In the genomic region with DNA sequence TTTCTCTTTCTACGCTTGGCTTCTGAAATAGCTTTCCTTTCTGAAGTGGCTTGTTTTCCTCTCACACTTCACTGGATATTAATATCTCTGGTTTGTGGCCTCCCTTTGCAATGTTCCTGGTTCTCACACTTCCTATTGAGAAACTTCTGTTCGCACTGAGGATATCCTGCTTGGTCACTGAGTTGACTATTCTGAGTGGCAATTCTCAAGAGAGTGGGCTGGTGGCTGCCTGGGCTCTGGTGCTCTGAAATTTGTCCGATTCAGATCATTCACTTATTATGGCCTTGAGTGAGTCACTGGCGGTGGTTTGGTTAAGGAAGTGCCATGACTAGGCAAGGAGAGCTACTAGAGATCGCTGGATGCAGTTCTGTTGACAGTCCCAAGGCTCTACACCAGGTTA, we compare ENCODE assay signal across 17 mouse cellular contexts.
DNase-seq lines count a peak whose midpoint lies in the region; ATAC-seq and TF ChIP-seq lines count a peak whose summit lies in the region.
"Had no signal": no experiment of that assay in that cellular context is flagged by ENCODE, and none has a peak within 500 bp of the region (broad histone marks: within the 10 kb centered on the region; RNA-seq: fewer than 3 reads in every experiment).

No protein-coding gene starts in this region.

- no peak overlapping the region for H3K4me3 ChIP-seq in liver, adult 2 months (ENCODE audit: insufficient read depth, low read depth, low read length)
- H3K4me3 ChIP-seq in liver, embryonic 11.5 days (ENCODE audit: low read depth, low read length) = no peak overlapping the region
- H3K4me3 ChIP-seq in embryonic fibroblast, embryonic 13.5 days (ENCODE audit: insufficient read depth, low read length) = no peak overlapping the region
- no peak overlapping the region for H3K4me3 ChIP-seq in small intestine, adult 2 months (ENCODE audit: low read depth, low read length)
- no peak overlapping the region for H3K4me3 ChIP-seq in kidney, embryonic 14.5 days (ENCODE audit: low read length)
- H3K4me3 ChIP-seq: embryonic facial prominence, embryonic 10.5 days; forebrain, embryonic 12.5 days; intestine, embryonic 15.5 days; neural tube, embryonic 15.5 days had no signal

- H3K79me2 ChIP-seq in liver, adult 2 months (ENCODE audit: control insufficient read depth, insufficient read depth, low read length) = no peaks in the 10 kb centered on the region

- H3K36me3 ChIP-seq in liver, adult 2 months (ENCODE audit: control insufficient read depth, insufficient read depth, low read length) = no peaks in the 10 kb centered on the region
- H3K36me3 ChIP-seq in liver, embryonic 11.5 days (ENCODE audit: control insufficient read depth, insufficient read depth, low read length) = no peaks in the 10 kb centered on the region
- no peaks in the 10 kb centered on the region for H3K36me3 ChIP-seq in small intestine, adult 2 months (ENCODE audit: control insufficient read depth, insufficient read depth, low read length)
- no peaks in the 10 kb centered on the region for H3K36me3 ChIP-seq in kidney, embryonic 14.5 days (ENCODE audit: control insufficient read depth, insufficient read depth, low read length)
- H3K36me3 ChIP-seq: embryonic facial prominence, embryonic 10.5 days; forebrain, embryonic 12.5 days; intestine, embryonic 15.5 days; neural tube, embryonic 15.5 days had no signal

- TF ChIP-seq POLR2A in liver, adult 2 months (IDR thresholded peaks at IDR 0.05; ENCODE audit: extremely low read depth, insufficient read depth, low read length) = no peak
- TF ChIP-seq POLR2A in embryonic fibroblast, embryonic 13.5 days (IDR thresholded peaks at IDR 0.05; ENCODE audit: low read depth, low read length) = no peak
- no peak for TF ChIP-seq POLR2A in small intestine, adult 2 months (IDR thresholded peaks at IDR 0.05; ENCODE audit: low read depth, low read length)

- no peaks in the 10 kb centered on the region for H3K27me3 ChIP-seq in liver, adult 2 months (ENCODE audit: control insufficient read depth, insufficient read depth, low read length)
- no peaks in the 10 kb centered on the region for H3K27me3 ChIP-seq in liver, embryonic 11.5 days (replicated peaks; ENCODE audit: control insufficient read depth, insufficient read depth, low read length)
- H3K27me3 ChIP-seq in small intestine, adult 2 months (ENCODE audit: control insufficient read depth, insufficient read depth, low read length) = no peaks in the 10 kb centered on the region; the same call in 1 of the 2 replicates
- H3K27me3 ChIP-seq in kidney, embryonic 14.5 days (ENCODE audit: control insufficient read depth, insufficient read depth, low read length) = no peaks in the 10 kb centered on the region
- H3K27me3 ChIP-seq: forebrain, embryonic 12.5 days; intestine, embryonic 15.5 days; neural tube, embryonic 15.5 days had no signal

- no peak overlapping the region for H3K4me2 ChIP-seq in liver, embryonic 11.5 days
- H3K4me2 ChIP-seq in kidney, embryonic 14.5 days (replicated peaks; ENCODE audit: low read depth, low read length) = no peak overlapping the region
- H3K4me2 ChIP-seq: forebrain, embryonic 12.5 days; intestine, embryonic 15.5 days; neural tube, embryonic 15.5 days had no signal

- no peaks in the 10 kb centered on the region for H3K4me1 ChIP-seq in liver, adult 2 months (ENCODE audit: control insufficient read depth, insufficient read depth, low read length)
- H3K4me1 ChIP-seq in liver, embryonic 11.5 days (replicated peaks; ENCODE audit: control insufficient read depth, insufficient read depth, low read length) = no peaks in the 10 kb centered on the region
- peaks cover 7% of the 10 kb centered on the region for H3K4me1 ChIP-seq in embryonic fibroblast, embryonic 13.5 days (ENCODE audit: control insufficient read depth, insufficient read depth, low read length)
- H3K4me1 ChIP-seq in small intestine, adult 2 months (ENCODE audit: control insufficient read depth, insufficient read depth, insufficient read length, low read length) = no peaks in the 10 kb centered on the region
- H3K4me1 ChIP-seq in kidney, embryonic 14.5 days (ENCODE audit: control insufficient read depth, insufficient read depth, low read length) = no peaks in the 10 kb centered on the region
- H3K4me1 ChIP-seq: embryonic facial prominence, embryonic 10.5 days; forebrain, embryonic 12.5 days; intestine, embryonic 15.5 days; neural tube, embryonic 15.5 days had no signal

- H3K9me3 ChIP-seq in liver, embryonic 11.5 days (ENCODE audit: control insufficient read depth, low read length) = no peaks in the 10 kb centered on the region
- H3K9me3 ChIP-seq in kidney, embryonic 14.5 days (ENCODE audit: control insufficient read depth, low read length) = no peaks in the 10 kb centered on the region
- H3K9me3 ChIP-seq: embryonic facial prominence, embryonic 10.5 days; forebrain, embryonic 12.5 days; intestine, embryonic 15.5 days; neural tube, embryonic 15.5 days had no signal

- peak; percentile 6 for DNase-seq in adrenal gland, postnatal 10 days
- DNase-seq in adrenal gland, postnatal 25 days = no peak
- DNase-seq in liver, adult 2 months (ENCODE audit: extremely low read depth, low read depth, low spot score) = peak; percentile 33
- DNase-seq in liver, embryonic 11.5 days (ENCODE audit: low spot score) = no peak
- no peak for DNase-seq in urinary bladder, postnatal 36 days (ENCODE audit: low spot score in 2 of 2)
- DNase-seq: cerebellum, adult 9-11 months; kidney, postnatal 4 days; midbrain, embryonic 14.5 days; right cerebral cortex, postnatal 14 days had no signal

- no peak overlapping the region for H3K27ac ChIP-seq in liver, adult 2 months (replicated peaks; ENCODE audit: insufficient read depth, low read depth, low read length)
- no peak overlapping the region for H3K27ac ChIP-seq in liver, embryonic 11.5 days (ENCODE audit: low read depth, low read length)
- H3K27ac ChIP-seq in embryonic fibroblast, embryonic 13.5 days (ENCODE audit: insufficient read depth, low read length) = peak overlapping the region; percentile 39
- H3K27ac ChIP-seq in small intestine, adult 2 months (ENCODE audit: insufficient read depth, low read depth, low read length) = peak overlapping the region; percentile 0; the same call in 1 of the 2 replicates
- H3K27ac ChIP-seq in kidney, embryonic 14.5 days (ENCODE audit: low read depth, low read length) = no peak overlapping the region
- H3K27ac ChIP-seq: embryonic facial prominence, embryonic 10.5 days; forebrain, embryonic 12.5 days; intestine, embryonic 15.5 days; neural tube, embryonic 15.5 days; stomach, postnatal 0 days had no signal

- TF ChIP-seq CTCF in liver, adult 2 months (IDR thresholded peaks at IDR 0.05; ENCODE audit: low read depth, low read length) = no peak
- TF ChIP-seq CTCF in embryonic fibroblast, embryonic 13.5 days (IDR thresholded peaks at IDR 0.05; ENCODE audit: borderline replicate concordance, insufficient read depth, low read length) = no peak
- no peak for TF ChIP-seq CTCF in small intestine, adult 2 months (IDR thresholded peaks at IDR 0.05; ENCODE audit: extremely low read depth, insufficient read length, insufficient replicate concordance, low read depth, low read length)

- ATAC-seq in liver, embryonic 11.5 days (replicated peaks; ENCODE audit: low FRiP score) = no peak
- ATAC-seq in kidney, embryonic 14.5 days (ENCODE audit: low FRiP score, low TSS enrichment) = no peak
- ATAC-seq: intestine, embryonic 15.5 days had no signal

- WGBS in liver, adult 2 months = 74% methylated on average over 5 of the region's 5 CpGs
- WGBS in liver, embryonic 11.5 days = 56% methylated on average over 5 of the region's 5 CpGs
- WGBS in small intestine, adult 2 months = 72% methylated on average over 5 of the region's 5 CpGs
- 68% methylated on average over 5 of the region's 5 CpGs for WGBS in kidney, embryonic 14.5 days

- no peak overlapping the region for H3K9ac ChIP-seq in liver, adult 2 months (ENCODE audit: low read depth, low read length)
- H3K9ac ChIP-seq in liver, embryonic 11.5 days (ENCODE audit: low read depth, low read length) = no peak overlapping the region
- no peak overlapping the region for H3K9ac ChIP-seq in kidney, embryonic 14.5 days (ENCODE audit: low read depth, low read length)
- H3K9ac ChIP-seq: forebrain, embryonic 12.5 days; intestine, embryonic 15.5 days; neural tube, embryonic 15.5 days had no signal

Comparison
In these comparisons a context has a peak if more than half of its experiments do, and no peak if none do; other contexts are left out.
1. DNase-seq: peak in adrenal gland, postnatal 10 days (single experiment) and liver, adult 2 months (single experiment); none in adrenal gland, postnatal 25 days (single experiment), liver, embryonic 11.5 days (single experiment) and urinary bladder, postnatal 36 days (0 of 2).
2. H3K27ac ChIP-seq: peak in embryonic fibroblast, embryonic 13.5 days (single experiment) and small intestine, adult 2 months (single experiment); none in liver, adult 2 months (single experiment), liver, embryonic 11.5 days (single experiment) and kidney, embryonic 14.5 days (single experiment).